Mouse (Mus musculus): ENCODE data around the gene Maff. TPM values are rescaled to one million over a fixed set of nuclear protein-coding genes. Genes with fewer than 3 reads are reported as not detected.

Maff gene
- polyA plus RNA-seq, 1 experiment from 2014 or later, result 47.8 TPM

GRCm38 (mm10) chr15:79360371-79360770, 13.9 kb downstream of the Maff start:
- TF ChIP-seq CTCF (IDR thresholded peaks at IDR 0.05), result no peak
- ATAC-seq, result no peak

GRCm38 (mm10) chr15:79361023-79361422, 14.6 kb downstream of the Maff start:
- POLR2A ChIA-PET, result interaction anchor here (0.9 kb wide), 1 partner anchor 12 kb away, joined by 3 read pairs; no protein-coding TSS in a partner anchor

More at GRCm38 (mm10) chr15:79360371-79360770, 13.9 kb downstream of the Maff start:
- no peak for DNase-seq (ENCODE audit: low read depth, low spot score)
- POLR2A ChIA-PET, result interaction anchor here (0.9 kb wide), 1 partner anchor 11 kb away, joined by 3 read pairs; no protein-coding TSS in a partner anchor
- in situ Hi-C loops (cut with MboI; ENCODE audit: low pct_unique_long_range_greater_than_20kb), result no loop called here
- H3K27me3 ChIP-seq, result no peaks in the 10 kb centered on the region
- CTCF ChIA-PET, result no interaction called here

GRCm38 (mm10) chr15:79364120-79364519, 17.7 kb downstream of the Maff start:
- H3K27me3 ChIP-seq, result no peaks in the 10 kb centered on the region
- ATAC-seq (no peak), DNase-seq (ENCODE audit: low read depth, low spot score) (no peak)
- no peak for TF ChIP-seq CTCF (IDR thresholded peaks at IDR 0.05)
- POLR2A ChIA-PET, result no interaction called here
- in situ Hi-C loops (cut with MboI; ENCODE audit: low pct_unique_long_range_greater_than_20kb), result no loop called here
- CTCF ChIA-PET, result no interaction called here

More at GRCm38 (mm10) chr15:79361023-79361422, 14.6 kb downstream of the Maff start:
- DNase-seq (ENCODE audit: low read depth, low spot score) (no peak), ATAC-seq (no peak)
- CTCF ChIA-PET, result no interaction called here
- in situ Hi-C loops (cut with MboI; ENCODE audit: low pct_unique_long_range_greater_than_20kb), result no loop called here
- no peak for TF ChIP-seq CTCF (IDR thresholded peaks at IDR 0.05)
- no peaks in the 10 kb centered on the region for H3K27me3 ChIP-seq

GRCm38 (mm10) chr15:79365068-79365467, 18.6 kb downstream of the Maff start:
- no peak for ATAC-seq
- no peak for TF ChIP-seq CTCF (IDR thresholded peaks at IDR 0.05)

GRCm38 (mm10) chr15:79366402-79366801, 20.0 kb downstream of the Maff start:
- DNase-seq (ENCODE audit: low read depth, low spot score), result no peak
- POLR2A ChIA-PET, result no interaction called here
- in situ Hi-C loops (cut with MboI; ENCODE audit: low pct_unique_long_range_greater_than_20kb), result no loop called here
- ATAC-seq, result no peak
- TF ChIP-seq CTCF (IDR thresholded peaks at IDR 0.05), result no peak
- CTCF ChIA-PET, result no interaction called here
- H3K27me3 ChIP-seq, result no peaks in the 10 kb centered on the region

More at GRCm38 (mm10) chr15:79365068-79365467, 18.6 kb downstream of the Maff start:
- CTCF ChIA-PET, result interaction anchor here (0.7 kb wide), 1 partner anchor 116 kb away, joined by 3 read pairs; no protein-coding TSS in a partner anchor
- H3K27me3 ChIP-seq, result no peaks in the 10 kb centered on the region
- in situ Hi-C loops (cut with MboI; ENCODE audit: low pct_unique_long_range_greater_than_20kb), result no loop called here
- POLR2A ChIA-PET, result no interaction called here
- no peak for DNase-seq (ENCODE audit: low read depth, low spot score)

- POLR2A ChIA-PET, result interaction anchor here (0.8 to 2.1 kb wide), 2 partner anchors 10 to 21 kb away, joined by 3 to 7 read pairs; no protein-coding TSS in a partner anchor
- peak; percentile 41 for ATAC-seq
- CTCF ChIA-PET, result interaction anchor here (0.7 kb wide), 1 partner anchor 65 kb away, joined by 3 read pairs; no protein-coding TSS in a partner anchor
- H3K27me3 ChIP-seq, result no peaks in the 10 kb centered on the region
- no peak for TF ChIP-seq CTCF (IDR thresholded peaks at IDR 0.05)
- in situ Hi-C loops (cut with MboI; ENCODE audit: low pct_unique_long_range_greater_than_20kb), result no loop called here
- DNase-seq (ENCODE audit: low read depth, low spot score), result no peak
These were observed 21.9 kb downstream of the Maff start for GRCm38 (mm10) chr15:79368313-79368811.

- ChIA-PET POLR2A (interaction anchor here (0.8 to 2.1 kb wide), 2 partner anchors 11 to 21 kb away, joined by 3 to 7 read pairs; no protein-coding TSS in a partner anchor), CTCF (interaction anchor here (0.7 to 1.5 kb wide), 2 partner anchors 65 to 126 kb away, joined by 3 to 5 read pairs; no protein-coding TSS in a partner anchor)
- TF ChIP-seq CTCF (IDR thresholded peaks at IDR 0.05), result no peak
- in situ Hi-C loops (cut with MboI; ENCODE audit: low pct_unique_long_range_greater_than_20kb), result no loop called here
- DNase-seq (ENCODE audit: low read depth, low spot score) (no peak), ATAC-seq (no peak)
- no peaks in the 10 kb centered on the region for H3K27me3 ChIP-seq
These were observed 22.5 kb downstream of the Maff start for GRCm38 (mm10) chr15:79368861-79369440.

- POLR2A ChIA-PET, result interaction anchor here (0.8 to 2.1 kb wide), 2 partner anchors 12 to 22 kb away, joined by 3 to 7 read pairs; no protein-coding TSS in a partner anchor
- no peak for TF ChIP-seq CTCF (IDR thresholded peaks at IDR 0.05)
- H3K27me3 ChIP-seq, result no peaks in the 10 kb centered on the region
- DNase-seq (ENCODE audit: low read depth, low spot score) (no peak), ATAC-seq (no peak)
- in situ Hi-C loops (cut with MboI; ENCODE audit: low pct_unique_long_range_greater_than_20kb), result no loop called here
- CTCF ChIA-PET, result interaction anchor here (0.9 to 1.5 kb wide), 2 partner anchors 10 to 127 kb away, joined by 4 to 5 read pairs; no protein-coding TSS in a partner anchor
These were observed 23.2 kb downstream of the Maff start for GRCm38 (mm10) chr15:79369452-79370280.

GRCm38 (mm10) chr15:79370281-79370843, 23.9 kb downstream of the Maff start:
- in situ Hi-C loops (cut with MboI; ENCODE audit: low pct_unique_long_range_greater_than_20kb), result no loop called here
- H3K27me3 ChIP-seq, result no peaks in the 10 kb centered on the region
- POLR2A ChIA-PET, result interaction anchor here (2.1 kb wide), 1 partner anchor 12 kb away, joined by 7 read pairs; no protein-coding TSS in a partner anchor
- CTCF ChIA-PET, result interaction anchor here (0.9 to 1.5 kb wide), 2 partner anchors 9 to 128 kb away, joined by 4 to 5 read pairs; no protein-coding TSS in a partner anchor
- DNase-seq (ENCODE audit: low read depth, low spot score) (no peak), ATAC-seq (no peak)
- no peak for TF ChIP-seq CTCF (IDR thresholded peaks at IDR 0.05)

- in situ Hi-C loops (cut with MboI; ENCODE audit: low pct_unique_long_range_greater_than_20kb), result no loop called here
- DNase-seq (ENCODE audit: low read depth, low spot score), result no peak
- CTCF ChIA-PET, result no interaction called here
- TF ChIP-seq CTCF (IDR thresholded peaks at IDR 0.05), result no peak
- POLR2A ChIA-PET, result interaction anchor here (0.7 kb wide), 1 partner anchor 17 kb away, joined by 4 read pairs; no protein-coding TSS in a partner anchor
- no peaks in the 10 kb centered on the region for H3K27me3 ChIP-seq
- ATAC-seq, result no peak
These were observed 28.3 kb downstream of the Maff start for GRCm38 (mm10) chr15:79374760-79375159.

All from Patski (cell line).